Mouse (Mus musculus) MEL (cell line): ENCODE measurements around the gene Ddi2. TPM values are rescaled to one million over a fixed set of nuclear protein-coding genes. Genes with fewer than 3 reads are reported as not detected.

Experiments used
- DNase-seq: peaks from one replicate; pipeline ENCODE4 v3.0.0; 2011; ENCODE audit warnings: low read depth, low spot score
- H3K27ac ChIP-seq: 2 replicates; pipeline ENCODE4 v1.5.1; 2012; ENCODE audit warnings: low read depth, mild to moderate bottlenecking, control low read depth, low read length, moderate library complexity; ENCODE audit not compliant: control insufficient read depth
- H3K27me3 ChIP-seq, 2 experiments: fragments of 150-350 bp in 1 of 2; sonication (generic) in 1 of 2; 2 replicates each; pipeline ENCODE4 v1.6.1; 2012; ENCODE audit warnings: low read length in 2 of 2, mild to moderate bottlenecking in 2 of 2, improper control_type of control experiment in 1 of 2, moderate library complexity in 1 of 2; ENCODE audit not compliant: insufficient read depth in 2 of 2, control insufficient read depth in 1 of 2
- H3K36me3 ChIP-seq, 2 experiments: 2 replicates each; pipeline ENCODE4 v1.6.1; 2012 to 2014; ENCODE audit warnings: low read length in 2 of 2, improper control_type of control experiment in 1 of 2, inconsistent platforms in 1 of 2, mild to moderate bottlenecking in 1 of 2; ENCODE audit not compliant: insufficient read depth in 2 of 2, control insufficient read depth in 1 of 2
- H3K4me1 ChIP-seq, 2 experiments: fragments of 150-350 bp in 1 of 2; sonication (generic) in 1 of 2; 2 replicates each; pipeline ENCODE4 v1.6.1; 2012; ENCODE audit warnings: low read length in 2 of 2, improper control_type of control experiment in 1 of 2, mild to moderate bottlenecking in 1 of 2; ENCODE audit not compliant: insufficient read depth in 2 of 2, control insufficient read depth in 1 of 2
- H3K4me3 ChIP-seq, 2 experiments: fragments of 150-350 bp in 1 of 2; sonication (generic) in 1 of 2; 2 replicates each; pipeline ENCODE4 v1.5.1; 2012; ENCODE audit warnings: low read depth in 2 of 2, low read length in 2 of 2, mild to moderate bottlenecking in 2 of 2, moderate library complexity in 2 of 2, control low read depth in 1 of 2, improper control_type of control experiment in 1 of 2; ENCODE audit not compliant: control insufficient read depth in 1 of 2, insufficient read depth in 1 of 2
- H3K79me2 ChIP-seq: 2 replicates; pipeline ENCODE4 v1.6.1; 2012; ENCODE audit warnings: mild to moderate bottlenecking, low read length, moderate library complexity; ENCODE audit not compliant: control insufficient read depth, poor library complexity, insufficient read depth
- H3K9ac ChIP-seq: 2 replicates; pipeline ENCODE4 v1.6.1; 2012; ENCODE audit warnings: low read depth, mild to moderate bottlenecking, control low read depth, low read length, moderate library complexity; ENCODE audit not compliant: control insufficient read depth, poor library complexity, severe bottlenecking
- H3K9me3 ChIP-seq: fragments of 150-350 bp; sonication (generic); replicated peaks from 2 replicates; pipeline ENCODE4 v1.6.1; 2012; ENCODE audit warnings: mild to moderate bottlenecking, low read length, improper control_type of control experiment, moderate library complexity; ENCODE audit not compliant: insufficient read depth
- BHLHE40 ChIP-seq: IDR thresholded peaks from 2 replicates; pipeline ENCODE4 v1.6.1; 2012; ENCODE audit warnings: low read depth, mild to moderate bottlenecking, inconsistent platforms, low read length, improper control_type of control experiment, borderline replicate concordance
- CHD1 ChIP-seq: IDR thresholded peaks from 2 replicates; pipeline ENCODE4 v1.6.1; 2012; ENCODE audit warnings: low read depth, mild to moderate bottlenecking, inconsistent platforms, low read length, improper control_type of control experiment
- CHD2 ChIP-seq: IDR thresholded peaks from 2 replicates; pipeline ENCODE4 v1.6.1; 2011; ENCODE audit warnings: low read length, improper control_type of control experiment
- CTCF ChIP-seq, 3 experiments: IDR thresholded peaks in 2 of 3; conservative IDR thresholded peaks in 1 of 3; 2 replicates each; pipeline ENCODE4 v1.5.1; 2011 to 2012; ENCODE audit warnings: low read length in 3 of 3, low read depth in 2 of 3, mild to moderate bottlenecking in 2 of 3, improper control_type of control experiment in 1 of 3, inconsistent platforms in 1 of 3, mixed read lengths in 1 of 3, moderate library complexity in 1 of 3; ENCODE audit not compliant: control insufficient read depth in 1 of 3, insufficient read depth in 1 of 3, poor library complexity in 1 of 3, severe bottlenecking in 1 of 3
- ELF1 ChIP-seq: IDR thresholded peaks from 2 replicates; pipeline ENCODE4 v1.6.1; 2014; ENCODE audit warnings: low read depth, mild to moderate bottlenecking, inconsistent platforms, low read length, improper control_type of control experiment, moderate library complexity
- EP300 ChIP-seq, 2 experiments: IDR thresholded peaks; 2 replicates each; pipeline ENCODE4 v1.6.1; 2011; ENCODE audit warnings: improper control_type of control experiment in 2 of 2, low read length in 2 of 2, low read depth in 1 of 2, mild to moderate bottlenecking in 1 of 2
- ETS1 ChIP-seq: IDR thresholded peaks from 2 replicates; pipeline ENCODE4 v1.6.1; 2012; ENCODE audit warnings: low read depth, mild to moderate bottlenecking, inconsistent platforms, low read length, improper control_type of control experiment, moderate library complexity
- GABPA ChIP-seq: IDR thresholded peaks from 2 replicates; pipeline ENCODE4 v1.6.1; 2012; ENCODE audit warnings: low read depth, mild to moderate bottlenecking, inconsistent platforms, low read length, improper control_type of control experiment, moderate library complexity
- GATA1 ChIP-seq: IDR thresholded peaks from 2 replicates; pipeline ENCODE4 v1.6.1; 2011; ENCODE audit warnings: low read depth, low read length, improper control_type of control experiment
- MAFK ChIP-seq: IDR thresholded peaks from 2 replicates; pipeline ENCODE4 v1.6.1; 2011; ENCODE audit warnings: low read depth, mild to moderate bottlenecking, low read length, improper control_type of control experiment, borderline replicate concordance
- MAX ChIP-seq: IDR thresholded peaks from 2 replicates; pipeline ENCODE4 v1.6.1; 2011; ENCODE audit warnings: low read length, improper control_type of control experiment
- MAZ ChIP-seq: IDR thresholded peaks from 2 replicates; pipeline ENCODE4 v1.6.1; 2012; ENCODE audit warnings: low read depth, mild to moderate bottlenecking, inconsistent platforms, low read length, improper control_type of control experiment
- MEF2A ChIP-seq: IDR thresholded peaks from 2 replicates; pipeline ENCODE4 v1.6.1; 2014; ENCODE audit warnings: low read depth, mild to moderate bottlenecking, inconsistent platforms, low read length, improper control_type of control experiment; ENCODE audit not compliant: poor library complexity, insufficient replicate concordance, severe bottlenecking; ENCODE audit errors: extremely low read depth
- MXI1 ChIP-seq: IDR thresholded peaks from 2 replicates; pipeline ENCODE4 v1.6.1; 2011; ENCODE audit warnings: mild to moderate bottlenecking, low read depth, low read length, improper control_type of control experiment
- MYC ChIP-seq: IDR thresholded peaks from 2 replicates; pipeline ENCODE4 v1.6.1; 2011; ENCODE audit warnings: low read depth, mild to moderate bottlenecking, low read length, improper control_type of control experiment, moderate library complexity
- NELFE ChIP-seq: IDR thresholded peaks from 2 replicates; pipeline ENCODE4 v1.6.1; 2011; ENCODE audit warnings: low read depth, low read length, improper control_type of control experiment
- POLR2AphosphoS2 ChIP-seq: IDR thresholded peaks from 2 replicates; pipeline ENCODE4 v1.6.1; 2011; ENCODE audit warnings: low read length, improper control_type of control experiment
- POLR2AphosphoS5 ChIP-seq: IDR thresholded peaks from 2 replicates; pipeline ENCODE4 v1.6.1; 2012; ENCODE audit warnings: low read depth, borderline replicate concordance, mild to moderate bottlenecking, inconsistent platforms, low read length, moderate library complexity, mixed read lengths
- SIN3A ChIP-seq: IDR thresholded peaks from 2 replicates; pipeline ENCODE4 v1.6.1; 2012; ENCODE audit warnings: low read length, improper control_type of control experiment, inconsistent platforms
- SMC3 ChIP-seq: IDR thresholded peaks from 2 replicates; pipeline ENCODE4 v1.6.1; 2011; ENCODE audit warnings: low read depth, low read length, improper control_type of control experiment
- TAL1 ChIP-seq: IDR thresholded peaks from 2 replicates; pipeline ENCODE4 v1.6.1; 2012; ENCODE audit warnings: mild to moderate bottlenecking, inconsistent platforms, low read length, moderate library complexity, mixed read lengths
- TBP ChIP-seq: IDR thresholded peaks from 2 replicates; pipeline ENCODE4 v1.8.0; 2011; ENCODE audit warnings: low read depth, low read length, improper control_type of control experiment
- TCF12 ChIP-seq: IDR thresholded peaks from 2 replicates; pipeline ENCODE4 v1.6.1; 2014; ENCODE audit warnings: low read depth, mild to moderate bottlenecking, inconsistent platforms, low read length, improper control_type of control experiment, moderate library complexity
- USF1 ChIP-seq: IDR thresholded peaks from 2 replicates; pipeline ENCODE4 v1.6.1; 2014; ENCODE audit warnings: low read depth, mild to moderate bottlenecking, inconsistent platforms, low read length, improper control_type of control experiment, moderate library complexity
- USF2 ChIP-seq, 2 experiments: IDR thresholded peaks; 2 replicates each; pipeline ENCODE4 v1.6.1; 2011 to 2012; ENCODE audit warnings: improper control_type of control experiment in 2 of 2, low read length in 2 of 2, borderline replicate concordance in 1 of 2, inconsistent platforms in 1 of 2, low read depth in 1 of 2, mild to moderate bottlenecking in 1 of 2; ENCODE audit not compliant: insufficient read depth in 1 of 2
- ZC3H11A ChIP-seq: IDR thresholded peaks from 2 replicates; pipeline ENCODE4 v1.6.1; 2012; ENCODE audit warnings: low read depth, mild to moderate bottlenecking, inconsistent platforms, low read length, improper control_type of control experiment
- ZNF384 ChIP-seq: IDR thresholded peaks from 2 replicates; pipeline ENCODE4 v1.6.1; 2012; ENCODE audit warnings: low read depth, mild to moderate bottlenecking, inconsistent platforms, low read length, improper control_type of control experiment
- polyA plus RNA-seq, 2 experiments: library from polyadenylated mRNA; stranded (reverse) in 1 of 2; unstranded in 1 of 2; fragments of >175 nt in 1 of 2; fragments of >200 nt in 1 of 2; gene quantifications; 2 replicates each; pipeline versions ENCODE4 v1.2.1 to v1.2.4; 2012; ENCODE audit warnings: low replicate concordance in 2 of 2, low read depth in 1 of 2; ENCODE audit not compliant: insufficient read length in 2 of 2, insufficient read depth in 1 of 2, missing spikeins in 1 of 2
- total RNA-seq: library from RNA; depleted of rRNA; stranded (reverse); fragments of 300-350 nt; gene quantifications from 2 replicates; pipeline ENCODE4 v1.2.3, GENCODE M21; 2012

The Ddi2 gene
- total and polyA plus RNA-seq, 3 experiments = 40.7 to 42.8 TPM; not detected in 1

- H3K79me2 ChIP-seq = no peaks in the 10 kb centered on the region
- H3K9me3 ChIP-seq = no peaks in the 10 kb centered on the region
- no peak for TF ChIP-seq MYC
- TF ChIP-seq GABPA = no peak
- TF ChIP-seq NELFE = no peak
- TF ChIP-seq MAFK = no peak
- no peak for TF ChIP-seq MAX
- no peak for TF ChIP-seq CHD2
- TF ChIP-seq POLR2AphosphoS2 = no peak
- TF ChIP-seq BHLHE40 = no peak
- no peak for TF ChIP-seq MAZ
- no peak for TF ChIP-seq SMC3
- no peak for TF ChIP-seq ETS1
- TF ChIP-seq TCF12 = no peak
- TF ChIP-seq USF2 (IDR thresholded peaks at IDR 0.05; ENCODE audit: borderline replicate concordance in 1 of 2, insufficient read depth in 1 of 2, low read depth in 1 of 2, low read length in 2 of 2) = no peak
- TF ChIP-seq MXI1 = no peak
- TF ChIP-seq TBP = no peak
- no peak for TF ChIP-seq EP300 (IDR thresholded peaks at IDR 0.05; ENCODE audit: low read depth in 1 of 2, low read length in 2 of 2)
- no peak for TF ChIP-seq CHD1
- no peak for TF ChIP-seq MEF2A
- TF ChIP-seq, all 39 proteins: peak for 0
- Histone ChIP-seq H3K27ac (no peak overlapping the region), H3K4me1 (no peaks in the 10 kb centered on the region), H3K36me3 (no peaks in the 10 kb centered on the region; a peak in 1 of 4 replicates), H3K4me3 (no peak overlapping the region), H3K27me3 (no peaks in the 10 kb centered on the region), H3K9ac (no peak overlapping the region)
- DNase-seq = no peak
Observed at GRCm38 (mm10) chr4:141643118-141643855, 79.9 kb downstream of the Ddi2 start.

GRCm38 (mm10) chr4:141641961-141642811, 81.0 kb downstream of the Ddi2 start:
- Histone ChIP-seq H3K9ac (no peak overlapping the region), H3K36me3 (no peaks in the 10 kb centered on the region; a peak in 1 of 4 replicates), H3K4me3 (no peak overlapping the region), H3K4me1 (no peaks in the 10 kb centered on the region), H3K79me2 (no peaks in the 10 kb centered on the region), H3K27ac (no peak overlapping the region), H3K27me3 (no peaks in the 10 kb centered on the region), H3K9me3 (no peaks in the 10 kb centered on the region)
- DNase-seq = no peak
- TF ChIP-seq MYC = no peak
- TF ChIP-seq BHLHE40 = no peak
- TF ChIP-seq POLR2AphosphoS2 = no peak
- no peak for TF ChIP-seq USF1
- TF ChIP-seq ZNF384 = no peak
- no peak for TF ChIP-seq MAFK
- no peak for TF ChIP-seq MAZ
- TF ChIP-seq USF2 (IDR thresholded peaks at IDR 0.05; ENCODE audit: borderline replicate concordance in 1 of 2, insufficient read depth in 1 of 2, low read depth in 1 of 2, low read length in 2 of 2) = no peak
- no peak for TF ChIP-seq POLR2AphosphoS5
- TF ChIP-seq CTCF (IDR thresholded peaks at IDR 0.05 in 2 of 3, conservative IDR thresholded peaks at IDR 0.05 in 1 of 3; ENCODE audit: control insufficient read depth in 1 of 3, insufficient read depth in 1 of 3, low read depth in 2 of 3, low read length in 3 of 3, poor library complexity in 1 of 3, severe bottlenecking in 1 of 3) = no peak
- TF ChIP-seq TAL1 = no peak
- no peak for TF ChIP-seq ETS1
- TF ChIP-seq EP300 (IDR thresholded peaks at IDR 0.05; ENCODE audit: low read depth in 1 of 2, low read length in 2 of 2) = no peak
- TF ChIP-seq GATA1 = no peak
- TF ChIP-seq ELF1 = no peak
- no peak for TF ChIP-seq SIN3A
- no peak for TF ChIP-seq ZC3H11A
- TF ChIP-seq, all 39 proteins: peak for 0
